Mouse (Mus musculus) ES-E14 (cell line): Measurements from ENCODE around the gene Plpp7. TPM values are rescaled to one million over a fixed set of nuclear protein-coding genes. Genes with fewer than 3 reads are reported as not detected.

Experiments used
- DNase-seq: peaks from one replicate; pipeline ENCODE4 v3.0.0-alpha.2; 2013; ENCODE audit warnings: low read depth, low spot score
- H3K27ac ChIP-seq: 2 replicates; pipeline ENCODE4 v1.5.1; 2012; ENCODE audit warnings: low read depth, mild to moderate bottlenecking, low read length, moderate library complexity, mixed read lengths; ENCODE audit not compliant: poor library complexity, insufficient read depth, severe bottlenecking
- H3K36me3 ChIP-seq: 2 replicates; pipeline ENCODE4 v1.6.1; 2012; ENCODE audit warnings: mild to moderate bottlenecking, low read length, moderate library complexity, mixed read lengths; ENCODE audit not compliant: control insufficient read depth, poor library complexity, insufficient read depth, severe bottlenecking
- H3K4me1 ChIP-seq, 2 experiments: fragments of 150-350 bp in 1 of 2; sonication (generic) in 1 of 2; 2 replicates each; pipeline ENCODE4 v1.6.1; 2012; ENCODE audit warnings: low read length in 2 of 2, mild to moderate bottlenecking in 1 of 2, mixed read lengths in 1 of 2; ENCODE audit not compliant: control insufficient read depth in 2 of 2, insufficient read depth in 2 of 2, poor library complexity in 1 of 2
- H3K4me3 ChIP-seq, 2 experiments: fragments of 150-350 bp in 1 of 2; sonication (generic) in 1 of 2; 2 replicates each; pipeline ENCODE4 v1.5.1; 2012; ENCODE audit warnings: low read length in 2 of 2, low read depth in 1 of 2, mild to moderate bottlenecking in 1 of 2, mixed read lengths in 1 of 2; ENCODE audit not compliant: insufficient read depth in 1 of 2, poor library complexity in 1 of 2, severe bottlenecking in 1 of 2
- H3K9ac ChIP-seq: 2 replicates; pipeline ENCODE4 v1.6.1; 2012; ENCODE audit warnings: low read depth, mild to moderate bottlenecking, low read length, mixed read lengths; ENCODE audit not compliant: poor library complexity, insufficient read depth, severe bottlenecking
- H3K9me3 ChIP-seq: fragments of 150-350 bp; sonication (generic); 2 replicates; pipeline ENCODE4 v1.6.1; 2012; ENCODE audit warnings: low read depth, mild to moderate bottlenecking, low read length; ENCODE audit not compliant: control insufficient read depth, insufficient read depth
- CHD2 ChIP-seq: IDR thresholded peaks from 2 replicates; pipeline ENCODE4 v1.6.1; 2014; ENCODE audit warnings: mild to moderate bottlenecking, low read depth, low read length, inconsistent platforms
- HCFC1 ChIP-seq: IDR thresholded peaks from 2 replicates; pipeline ENCODE4 v1.6.1; 2012; ENCODE audit warnings: low read length, inconsistent platforms, borderline replicate concordance; ENCODE audit not compliant: insufficient read depth
- MAFK ChIP-seq: IDR thresholded peaks from 2 replicates; pipeline ENCODE4 v1.6.1; 2014; ENCODE audit warnings: mild to moderate bottlenecking, low read depth, low read length, inconsistent platforms; ENCODE audit not compliant: insufficient read depth
- ZC3H11A ChIP-seq: IDR thresholded peaks from 2 replicates; pipeline ENCODE4 v1.6.1; 2012; ENCODE audit warnings: low read depth, mild to moderate bottlenecking, inconsistent platforms, low read length, borderline replicate concordance
- ZNF384 ChIP-seq: IDR thresholded peaks from 2 replicates; pipeline ENCODE4 v1.6.1; 2012; ENCODE audit warnings: low read depth, low read length, inconsistent platforms
- in situ Hi-C, 2 experiments: fragments of 600-800 bp; cut with MboI; formaldehyde crosslinking; loops; one replicate each; pipeline ENCODE4 v1.15.1; 2025; ENCODE audit warnings: low sequenced_read_pairs in 2 of 2, inconsistent platforms in 1 of 2; ENCODE audit not compliant: unreplicated experiment in 2 of 2
- total RNA-seq: library from RNA; depleted of rRNA; stranded (reverse); fragments of 300-350 nt; gene quantifications from 2 replicates; pipeline ENCODE4 v1.2.3, GENCODE M21; 2012; rRNA removed

Plpp7 gene
- total RNA-seq, 1 experiment, result 1.4 TPM

GRCm38 (mm10) chr2:32156645-32157044 lies 61.3 kb downstream of the Plpp7 start:
- H3K27ac ChIP-seq, result 0 out of 2 replicates have a peak overlapping the region, but pooled peaks have one; percentile 5
- DNase-seq, result no peak
- H3K9me3 ChIP-seq, result no peaks in the 10 kb centered on the region
- H3K4me3 ChIP-seq, result peak overlapping the region; percentile 7 to 9; a peak in 1 of 4 replicates
- in situ Hi-C loops, result no loop called here
- peaks cover 5% of the 10 kb centered on the region; the same call in 1 of the 2 replicates for H3K36me3 ChIP-seq
- 0 out of 2 replicates have a peak overlapping the region, but pooled peaks have one; percentile 10 for H3K9ac ChIP-seq
- no peak for TF ChIP-seq HCFC1
- TF ChIP-seq CHD2, result no peak
- no peak for TF ChIP-seq ZNF384
- TF ChIP-seq MAFK, result no peak
- TF ChIP-seq ZC3H11A, result no peak
- H3K4me1 ChIP-seq, result peaks cover 9 to 32% of the 10 kb centered on the region in 2 experiments

GRCm38 (mm10) chr2:32157328-32157727 lies 62.0 kb downstream of the Plpp7 start:
- Histone ChIP-seq H3K4me3 (0 out of 4 replicates have a peak overlapping the region, but pooled peaks of 1 of the 2 experiments have one; percentile 9), H3K36me3 (peaks cover 5% of the 10 kb centered on the region; the same call in 1 of the 2 replicates)
- DNase-seq, result no peak

GRCm38 (mm10) chr2:32158616-32159239 lies 63.4 kb downstream of the Plpp7 start:
- no peak overlapping the region for H3K4me3 ChIP-seq
- peaks cover 5% of the 10 kb centered on the region; the same call in 1 of the 2 replicates for H3K36me3 ChIP-seq
- peaks cover 9 to 31% of the 10 kb centered on the region in 2 experiments for H3K4me1 ChIP-seq
- TF ChIP-seq ZC3H11A, result no peak
- TF ChIP-seq CHD2, result no peak
- TF ChIP-seq HCFC1, result no peak
- TF ChIP-seq ZNF384, result no peak
- no peak for TF ChIP-seq MAFK
- in situ Hi-C loops, result no loop called here
- peak overlapping the region; percentile 15; the same call in 1 of the 2 replicates for H3K9ac ChIP-seq
- no peak for DNase-seq
- H3K9me3 ChIP-seq, result no peaks in the 10 kb centered on the region
- H3K27ac ChIP-seq, result peak overlapping the region; percentile 61; the same call in 1 of the 2 replicates

More at GRCm38 (mm10) chr2:32157328-32157727, 62.0 kb downstream of the Plpp7 start:
- peaks cover 9 to 30% of the 10 kb centered on the region in 2 experiments for H3K4me1 ChIP-seq
- no peaks in the 10 kb centered on the region for H3K9me3 ChIP-seq
- 0 out of 2 replicates have a peak overlapping the region, but pooled peaks have one; percentile 5 for H3K27ac ChIP-seq
- in situ Hi-C loops, result no loop called here
- no peak for TF ChIP-seq MAFK
- TF ChIP-seq ZC3H11A, result no peak
- no peak for TF ChIP-seq CHD2
- H3K9ac ChIP-seq, result peak overlapping the region; percentile 10; the same call in 1 of the 2 replicates

Other genes starting within 250 kb of the Plpp7 start
- 0.11 and 0.22 TPM in 2 replicates for gene Fibcd1, start 249.5 kb upstream of the Plpp7 start, total RNA-seq
- gene Lamc3, start 208.2 kb upstream of the Plpp7 start, total RNA-seq, result 0.11 and 0.18 TPM in 2 replicates
- 17.6 and 48.5 TPM in 2 replicates for gene Aif1l, start 145.4 kb upstream of the Plpp7 start, total RNA-seq
- gene Nup214, start 121.1 kb upstream of the Plpp7 start, total RNA-seq, result 74.3 and 77.0 TPM in 2 replicates
- gene Fam78a, start 10.7 kb upstream of the Plpp7 start, total RNA-seq, result 4.1 and 4.8 TPM in 2 replicates
- gene Prrc2b, start 55.6 kb downstream of the Plpp7 start, total RNA-seq, result 75.1 and 88.5 TPM in 2 replicates
- gene Pomt1, start 141.1 kb downstream of the Plpp7 start, total RNA-seq, result 36.5 and 63.7 TPM in 2 replicates
- 52.1 and 56.8 TPM in 2 replicates for gene Uck1, start 164.6 kb downstream of the Plpp7 start, total RNA-seq
- gene Golga2, start 191.9 kb downstream of the Plpp7 start, total RNA-seq, result 42.2 and 49.9 TPM in 2 replicates
- 172 and 280 TPM in 2 replicates for gene Swi5, start 192.5 kb downstream of the Plpp7 start, total RNA-seq